Mouse (Mus musculus) bone marrow, adult 2 months (tissue): Measurements from ENCODE around the gene Ephb6.
"Not testable (repeated sequence)": the region's sequence is repeated elsewhere in the genome, so short reads cannot be mapped to it uniquely, and the experiment has no call there.

Experiments used
- CTCF ChIP-seq: fragments of 200-500 bp; IDR thresholded peaks from 2 replicates; pipeline ENCODE4 v1.5.1; 2011; ENCODE audit warnings: low read length, control low read depth; ENCODE audit not compliant: control insufficient read depth, insufficient read depth
- POLR2A ChIP-seq: fragments of 200-500 bp; IDR thresholded peaks from 2 replicates; pipeline ENCODE4 v1.6.1; 2011; ENCODE audit warnings: low read depth, mild to moderate bottlenecking, control low read depth, low read length, borderline replicate concordance; ENCODE audit not compliant: control insufficient read depth

DNA sequence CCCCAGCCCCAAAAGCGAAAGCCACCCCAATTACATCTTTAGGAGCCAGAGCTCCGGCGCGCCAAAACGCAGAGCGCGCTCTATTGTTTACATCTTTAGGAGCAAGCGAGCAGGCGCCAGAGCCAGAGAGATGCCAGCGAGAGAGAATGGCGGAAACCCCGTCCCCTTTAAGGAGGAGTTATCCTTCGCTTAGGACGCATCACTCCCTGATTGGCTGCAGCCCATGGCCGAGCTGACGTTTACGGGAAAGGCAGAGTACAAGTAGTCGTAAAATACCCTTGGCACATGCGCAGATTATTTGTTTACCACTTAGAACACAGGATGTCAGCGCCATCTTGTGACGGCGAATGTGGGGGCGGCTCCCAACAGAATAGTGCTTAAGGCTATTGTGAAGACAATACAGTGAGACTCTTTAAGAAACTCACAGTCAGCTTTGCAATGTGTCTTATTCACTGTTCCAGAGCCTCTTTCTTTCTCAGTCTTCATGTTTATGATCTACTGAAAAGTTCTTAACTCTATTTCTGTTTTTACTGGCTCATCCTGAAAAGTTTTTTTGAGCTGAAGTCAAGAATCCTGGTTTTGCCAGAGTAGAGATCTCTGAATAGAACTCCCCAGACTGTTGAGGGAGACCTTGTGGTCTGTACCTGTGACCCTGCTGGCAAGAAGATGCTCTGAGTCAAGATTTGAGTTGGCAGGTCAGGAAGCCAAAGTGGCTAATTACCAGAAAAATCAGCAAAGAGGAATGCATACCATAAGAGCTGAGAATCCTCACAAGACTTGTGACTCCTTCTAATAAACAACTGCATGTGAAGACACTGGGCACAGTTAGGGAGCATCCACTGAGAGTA, 42.0 kb upstream of the Ephb6 start:
- TF ChIP-seq CTCF, POLR2A: not testable (repeated sequence)
